Comparison of ENCODE assay signal across 12 mouse cellular contexts in genomic region chr7:19783630-19784029, GRCm38 (mm10). TPM values are rescaled to one million over a fixed set of nuclear protein-coding genes. Genes with fewer than 3 reads are reported as not detected.
DNase-seq lines count a peak whose midpoint lies in the region; ATAC-seq and TF ChIP-seq lines count a peak whose summit lies in the region.
"Had no signal": no experiment of that assay in that cellular context is flagged by ENCODE, and none has a peak within 500 bp of the region (broad histone marks: within the 10 kb centered on the region; RNA-seq: fewer than 3 reads in every experiment).

No protein-coding gene starts in this region.

- no peak for TF ChIP-seq EP300 in heart, postnatal 0 days (IDR thresholded peaks at IDR 0.05; ENCODE audit: low read depth)

- no peak overlapping the region for H3K4me2 ChIP-seq in heart, postnatal 0 days (ENCODE audit: low read depth, low read length)
- no peak overlapping the region for H3K4me2 ChIP-seq in intestine, embryonic 15.5 days (replicated peaks)
- H3K4me2 ChIP-seq: neural tube, embryonic 15.5 days had no signal

- no peak for ATAC-seq in heart, postnatal 0 days (ENCODE audit: insufficient read depth, low read depth)
- no peak for ATAC-seq in intestine, embryonic 15.5 days

- no peaks in the 10 kb centered on the region for H3K9me3 ChIP-seq in heart, postnatal 0 days (replicated peaks; ENCODE audit: control insufficient read depth, low read length)
- no peaks in the 10 kb centered on the region for H3K9me3 ChIP-seq in intestine, embryonic 15.5 days
- H3K9me3 ChIP-seq: neural tube, embryonic 15.5 days had no signal

- H3K9ac ChIP-seq in heart, postnatal 0 days (replicated peaks; ENCODE audit: low read depth, low read length), result no peak overlapping the region
- H3K9ac ChIP-seq in intestine, embryonic 15.5 days, result no peak overlapping the region
- H3K9ac ChIP-seq: neural tube, embryonic 15.5 days had no signal

- TF ChIP-seq CTCF in heart, postnatal 0 days (IDR thresholded peaks at IDR 0.05; ENCODE audit: low read depth), result no peak

- H3K36me3 ChIP-seq in heart, postnatal 0 days (replicated peaks; ENCODE audit: control insufficient read depth, insufficient read depth, low read length), result no peaks in the 10 kb centered on the region
- no peaks in the 10 kb centered on the region for H3K36me3 ChIP-seq in intestine, embryonic 15.5 days
- H3K36me3 ChIP-seq: neural tube, embryonic 15.5 days had no signal

- DNase-seq in adrenal gland, adult 2 months, result peak; percentile 53
- DNase-seq in adrenal gland, postnatal 25 days, result no peak
- peak; percentile 55 to 76 for DNase-seq in kidney, postnatal 25 days
- no peak for DNase-seq in kidney, postnatal 4 days
- no peak for DNase-seq in heart, postnatal 0 days (ENCODE audit: low spot score)
- peak; percentile 55 for DNase-seq in lung, postnatal 14 days
- no peak for DNase-seq in thymus, adult 18-20 months
- DNase-seq: midbrain, embryonic 14.5 days had no signal

- WGBS in heart, postnatal 0 days, result 47% methylated on average over 8 of the region's 8 CpGs
- 66% methylated on average over 8 of the region's 8 CpGs for WGBS in intestine, embryonic 15.5 days

- H3K27me3 ChIP-seq in heart, postnatal 0 days (ENCODE audit: control insufficient read depth, insufficient read depth, low read length), result no peaks in the 10 kb centered on the region
- no peaks in the 10 kb centered on the region for H3K27me3 ChIP-seq in intestine, embryonic 15.5 days (replicated peaks)

- 0 out of 2 replicates have a peak, but pooled peaks cover 4% of the 10 kb centered on the region for H3K4me1 ChIP-seq in heart, postnatal 0 days (ENCODE audit: control insufficient read depth, insufficient read depth)
- peaks cover 12% of the 10 kb centered on the region for H3K4me1 ChIP-seq in intestine, embryonic 15.5 days (replicated peaks)
- H3K4me1 ChIP-seq: neural tube, embryonic 15.5 days had no signal

- 0 out of 2 replicates have a peak overlapping the region, but pooled peaks have one; percentile 32 for H3K27ac ChIP-seq in heart, postnatal 0 days (ENCODE audit: low read depth)
- no peak overlapping the region for H3K27ac ChIP-seq in intestine, embryonic 15.5 days
- H3K27ac ChIP-seq: neural tube, embryonic 15.5 days had no signal

- H3K4me3 ChIP-seq in heart, postnatal 0 days (ENCODE audit: low read depth, low read length), result no peak overlapping the region
- H3K4me3 ChIP-seq in intestine, embryonic 15.5 days (replicated peaks), result no peak overlapping the region
- H3K4me3 ChIP-seq: erythroblast, embryonic 14.5 days; neural tube, embryonic 15.5 days had no signal

RNA-seq across cellular contexts. Expression of gene Bcam, which starts 12.8 kb away (rescaled TPM):
- 10 to 100 TPM; 35.9 to 61.1 TPM for total RNA-seq in adrenal gland, adult 2 months (2021)
- 103 and 108 TPM in 2 replicates for polyA plus RNA-seq in adrenal gland, adult 2 months (2012; rRNA removed)
- total RNA-seq in adrenal gland, postnatal 25 days (2021), result 37.2 TPM in 2 replicates
- total RNA-seq in heart, postnatal 0 days (2014; rRNA removed; ENCODE audit: low replicate concordance), result 697 and 786 TPM in 2 replicates
- polyA plus RNA-seq in heart, postnatal 0 days (2015; fragmentation: Nextera tagmentation; extraction: Ambion mirVana), result 293 and 303 TPM in 2 replicates
- polyA plus RNA-seq in intestine, embryonic 15.5 days (2015; fragmentation: Nextera tagmentation; extraction: Ambion mirVana), result 76.9 and 79.4 TPM in 2 replicates
- polyA plus RNA-seq: erythroblast, embryonic 14.5 days had no signal

RNA-seq across cellular contexts. Expression of gene Cblc, which starts 13.0 kb away (rescaled TPM):
- not detected for total RNA-seq in adrenal gland, adult 2 months (2021)
- polyA plus RNA-seq in adrenal gland, adult 2 months (2012; rRNA removed), result 0.60 TPM in 1 of 2 replicates, not detected in the other
- 0.55 TPM in 1 of 2 replicates, not detected in the other for total RNA-seq in adrenal gland, postnatal 25 days (2021)
- 0.35 TPM in 1 of 2 replicates, not detected in the other for total RNA-seq in heart, postnatal 0 days (2014; rRNA removed; ENCODE audit: low replicate concordance)
- 0.36 and 0.37 TPM in 2 replicates for polyA plus RNA-seq in heart, postnatal 0 days (2015; fragmentation: Nextera tagmentation; extraction: Ambion mirVana)
- polyA plus RNA-seq in intestine, embryonic 15.5 days (2015; fragmentation: Nextera tagmentation; extraction: Ambion mirVana), result 24.5 and 26.4 TPM in 2 replicates
- total RNA-seq: layer of hippocampus, postnatal 25 days had no signal
- polyA plus RNA-seq: erythroblast, embryonic 14.5 days; midbrain, embryonic 14.5 days had no signal

RNA-seq across cellular contexts. Expression of gene Nectin2, which starts 33.3 kb away (rescaled TPM):
- 10 to 100 TPM; 76.9 to 98.1 TPM for total RNA-seq in adrenal gland, adult 2 months (2021)
- polyA plus RNA-seq in adrenal gland, adult 2 months (2012; rRNA removed), result 138 and 165 TPM in 2 replicates
- 62.3 and 66.9 TPM in 2 replicates for total RNA-seq in adrenal gland, postnatal 25 days (2021)
- 76.5 and 81.3 TPM in 2 replicates for total RNA-seq in heart, postnatal 0 days (2014; rRNA removed; ENCODE audit: low replicate concordance)
- 43.6 and 44.8 TPM in 2 replicates for polyA plus RNA-seq in heart, postnatal 0 days (2015; fragmentation: Nextera tagmentation; extraction: Ambion mirVana)
- 148 and 154 TPM in 2 replicates for polyA plus RNA-seq in intestine, embryonic 15.5 days (2015; fragmentation: Nextera tagmentation; extraction: Ambion mirVana)

RNA-seq across cellular contexts. Expression of gene Bcl3, which starts 38.9 kb away (rescaled TPM):
- total RNA-seq in adrenal gland, adult 2 months (2021), result 10 to 100 TPM; 26.7 to 34.1 TPM
- polyA plus RNA-seq in adrenal gland, adult 2 months (2012; rRNA removed), result 155 and 161 TPM in 2 replicates
- total RNA-seq in adrenal gland, postnatal 25 days (2021), result 26.5 and 34.5 TPM in 2 replicates
- 1.7 and 6.7 TPM in 2 replicates for total RNA-seq in heart, postnatal 0 days (2014; rRNA removed; ENCODE audit: low replicate concordance)
- 1.6 and 2.0 TPM in 2 replicates for polyA plus RNA-seq in heart, postnatal 0 days (2015; fragmentation: Nextera tagmentation; extraction: Ambion mirVana)
- polyA plus RNA-seq in intestine, embryonic 15.5 days (2015; fragmentation: Nextera tagmentation; extraction: Ambion mirVana), result 13.3 and 13.9 TPM in 2 replicates

Comparison
In these comparisons a context has a peak if more than half of its experiments do, and no peak if none do; other contexts are left out.
1. DNase-seq: peak in adrenal gland, adult 2 months (single experiment), kidney, postnatal 25 days (2 of 2) and lung, postnatal 14 days (single experiment); none in adrenal gland, postnatal 25 days (single experiment), kidney, postnatal 4 days (0 of 2), heart, postnatal 0 days (single experiment) and thymus, adult 18-20 months (0 of 2).
2. RNA of gene Bcam, which starts 12.8 kb away (total RNA-seq): 697 to 786 TPM in heart, postnatal 0 days; 35.9 to 61.1 TPM in adrenal gland, adult 2 months and 37.2 TPM in adrenal gland, postnatal 25 days; every median in the first group is over 10 times any median in the second.